Mouse (Mus musculus): ENCODE results near the gene Lman2. TPM values are rescaled to one million over a fixed set of nuclear protein-coding genes. Genes with fewer than 3 reads are reported as not detected.

Lman2 gene
- polyA plus RNA-seq, 1 experiment from 2014 or later: 57.9 TPM

- no peak within 1 kb of the TSS for H3K4me2 ChIP-seq
- no peaks in the 10 kb centered on the region for H3K4me1 ChIP-seq
- no peak within 1 kb of the TSS for H3K27ac ChIP-seq
- H3K27me3 ChIP-seq: peaks cover 7% of the 10 kb centered on the region; the same call in 1 of the 2 replicates
- H3K9me3 ChIP-seq (replicated peaks): no peaks in the 10 kb centered on the region
- H3K36me3 ChIP-seq (ENCODE audit: poor library complexity, severe bottlenecking): no peaks in the 10 kb centered on the region
- H3K9ac ChIP-seq: no peak within 1 kb of the TSS
- H3K4me3 ChIP-seq: no peak within 1 kb of the TSS
- WGBS: 97% methylated on average over 1 of the region's 1 CpGs
- ATAC-seq: no peak
Measured at GRCm38 (mm10) chr13:55398088-55398487, 35.5 kb upstream of the Lman2 start, which contains the start of gene Slc34a1. Gene Slc34a1, plus strand, starts transcription at chr13:55398187.

- 67% methylated on average over 4 of the region's 4 CpGs for WGBS
- H3K4me2 ChIP-seq: no peak overlapping the region
Measured at GRCm38 (mm10) chr13:55392933-55393332, 30.4 kb upstream of the Lman2 start.

GRCm38 (mm10) chr13:55391626-55392029, 29.0 kb upstream of the Lman2 start:
- Histone ChIP-seq H3K27ac (no peak overlapping the region), H3K36me3 (ENCODE audit: poor library complexity, severe bottlenecking) (no peaks in the 10 kb centered on the region), H3K9ac (no peak overlapping the region), H3K9me3 (replicated peaks) (no peaks in the 10 kb centered on the region), H3K4me3 (no peak overlapping the region), H3K27me3 (peaks cover 4% of the 10 kb centered on the region; the same call in 1 of the 2 replicates), H3K4me2 (no peak overlapping the region), H3K4me1 (no peaks in the 10 kb centered on the region)
- 100% methylated on average over 1 of the region's 1 CpGs for WGBS
- no peak for ATAC-seq

More at GRCm38 (mm10) chr13:55392933-55393332, 30.4 kb upstream of the Lman2 start:
- Histone ChIP-seq H3K4me1 (no peaks in the 10 kb centered on the region), H3K9me3 (replicated peaks) (no peaks in the 10 kb centered on the region), H3K36me3 (ENCODE audit: poor library complexity, severe bottlenecking) (no peaks in the 10 kb centered on the region), H3K9ac (no peak overlapping the region), H3K4me3 (no peak overlapping the region), H3K27me3 (peaks cover 4% of the 10 kb centered on the region; the same call in 1 of the 2 replicates), H3K27ac (no peak overlapping the region)
- ATAC-seq: no peak

GRCm38 (mm10) chr13:55390644-55391043, 28.1 kb upstream of the Lman2 start:
- Histone ChIP-seq H3K36me3 (ENCODE audit: poor library complexity, severe bottlenecking) (no peaks in the 10 kb centered on the region), H3K9me3 (replicated peaks) (no peaks in the 10 kb centered on the region), H3K4me1 (no peaks in the 10 kb centered on the region), H3K4me2 (no peak overlapping the region), H3K9ac (no peak overlapping the region), H3K27me3 (no peaks in the 10 kb centered on the region), H3K4me3 (no peak overlapping the region), H3K27ac (no peak overlapping the region)
- 81% methylated on average over 3 of the region's 3 CpGs for WGBS
- no peak for ATAC-seq

GRCm38 (mm10) chr13:55381790-55382189, 19.2 kb upstream of the Lman2 start:
- H3K4me3 ChIP-seq: no peak overlapping the region
- H3K9me3 ChIP-seq (replicated peaks): no peaks in the 10 kb centered on the region
- no peak overlapping the region for H3K4me2 ChIP-seq
- ATAC-seq: no peak
- 0 out of 2 replicates have a peak, but pooled peaks cover 4% of the 10 kb centered on the region for H3K4me1 ChIP-seq
- WGBS: 79% methylated on average over 4 of the region's 4 CpGs
- no peaks in the 10 kb centered on the region for H3K36me3 ChIP-seq (ENCODE audit: poor library complexity, severe bottlenecking)
- H3K27me3 ChIP-seq: peaks cover 60% of the 10 kb centered on the region
- H3K27ac ChIP-seq: no peak overlapping the region
- no peak overlapping the region for H3K9ac ChIP-seq

- Histone ChIP-seq H3K9ac (no peak overlapping the region), H3K4me3 (no peak overlapping the region), H3K4me2 (no peak overlapping the region), H3K27me3 (peaks cover 78% of the 10 kb centered on the region), H3K4me1 (0 out of 2 replicates have a peak, but pooled peaks cover 4% of the 10 kb centered on the region), H3K36me3 (ENCODE audit: poor library complexity, severe bottlenecking) (no peaks in the 10 kb centered on the region), H3K27ac (no peak overlapping the region), H3K9me3 (replicated peaks) (no peaks in the 10 kb centered on the region)
- WGBS: 5% methylated on average over 32 of the region's 32 CpGs
- ATAC-seq: no peak
Measured at GRCm38 (mm10) chr13:55378907-55379580, 16.5 kb upstream of the Lman2 start.

GRCm38 (mm10) chr13:55375877-55376276, 13.3 kb upstream of the Lman2 start:
- H3K27me3 ChIP-seq: peaks cover 59% of the 10 kb centered on the region
- ATAC-seq: no peak
- H3K9me3 ChIP-seq (replicated peaks): no peaks in the 10 kb centered on the region
- no peak overlapping the region for H3K27ac ChIP-seq
- H3K9ac ChIP-seq: no peak overlapping the region
- no peaks in the 10 kb centered on the region for H3K36me3 ChIP-seq (ENCODE audit: poor library complexity, severe bottlenecking)
- H3K4me3 ChIP-seq: no peak overlapping the region
- WGBS: 72% methylated on average over 2 of the region's 2 CpGs
- H3K4me1 ChIP-seq: 0 out of 2 replicates have a peak, but pooled peaks cover 4% of the 10 kb centered on the region
- no peak overlapping the region for H3K4me2 ChIP-seq

- Histone ChIP-seq H3K4me1 (0 out of 2 replicates have a peak, but pooled peaks cover 3% of the 10 kb centered on the region), H3K27ac (no peak overlapping the region), H3K4me2 (no peak overlapping the region), H3K27me3 (peaks cover 51% of the 10 kb centered on the region), H3K9me3 (replicated peaks) (no peaks in the 10 kb centered on the region), H3K36me3 (ENCODE audit: poor library complexity, severe bottlenecking) (no peaks in the 10 kb centered on the region), H3K4me3 (no peak overlapping the region), H3K9ac (no peak overlapping the region)
- WGBS: 69% methylated on average over 6 of the region's 6 CpGs
- no peak for ATAC-seq
Measured at GRCm38 (mm10) chr13:55374206-55374924, 11.8 kb upstream of the Lman2 start.

GRCm38 (mm10) chr13:55371740-55372139, 9.2 kb upstream of the Lman2 start:
- Histone ChIP-seq H3K27me3 (peaks cover 32% of the 10 kb centered on the region), H3K4me2 (no peak overlapping the region), H3K36me3 (ENCODE audit: poor library complexity, severe bottlenecking) (no peaks in the 10 kb centered on the region), H3K27ac (no peak overlapping the region), H3K4me3 (no peak overlapping the region), H3K9ac (no peak overlapping the region), H3K4me1 (no peaks in the 10 kb centered on the region), H3K9me3 (replicated peaks) (no peaks in the 10 kb centered on the region)
- 63% methylated on average over 5 of the region's 5 CpGs for WGBS
- ATAC-seq: no peak

GRCm38 (mm10) chr13:55371007-55371681, 8.6 kb upstream of the Lman2 start:
- H3K27me3 ChIP-seq: peaks cover 28% of the 10 kb centered on the region
- no peak overlapping the region for H3K27ac ChIP-seq
- no peak overlapping the region for H3K4me2 ChIP-seq
- no peak for ATAC-seq
- no peak overlapping the region for H3K4me3 ChIP-seq
- no peaks in the 10 kb centered on the region for H3K9me3 ChIP-seq (replicated peaks)
- 81% methylated on average over 8 of the region's 8 CpGs for WGBS
- H3K4me1 ChIP-seq: no peaks in the 10 kb centered on the region
- H3K36me3 ChIP-seq (ENCODE audit: poor library complexity, severe bottlenecking): no peaks in the 10 kb centered on the region
- no peak overlapping the region for H3K9ac ChIP-seq

GRCm38 (mm10) chr13:55370234-55370633, 7.7 kb upstream of the Lman2 start:
- ATAC-seq: no peak
- Histone ChIP-seq H3K36me3 (ENCODE audit: poor library complexity, severe bottlenecking) (no peaks in the 10 kb centered on the region), H3K27me3 (peaks cover 26% of the 10 kb centered on the region), H3K9ac (no peak overlapping the region), H3K27ac (no peak overlapping the region), H3K4me2 (no peak overlapping the region), H3K4me3 (no peak overlapping the region), H3K4me1 (no peaks in the 10 kb centered on the region), H3K9me3 (replicated peaks) (no peaks in the 10 kb centered on the region)
- 68% methylated on average over 3 of the region's 3 CpGs for WGBS

- Histone ChIP-seq H3K27me3 (peaks cover 27% of the 10 kb centered on the region), H3K9ac (no peak within 1 kb of the TSS), H3K4me2 (no peak within 1 kb of the TSS), H3K27ac (no peak within 1 kb of the TSS), H3K4me3 (no peak within 1 kb of the TSS), H3K9me3 (replicated peaks) (no peaks in the 10 kb centered on the region), H3K4me1 (no peaks in the 10 kb centered on the region), H3K36me3 (ENCODE audit: poor library complexity, severe bottlenecking) (no peaks in the 10 kb centered on the region)
- WGBS: 57% methylated on average over 13 of the region's 13 CpGs
- no peak for ATAC-seq
Measured at GRCm38 (mm10) chr13:55369531-55370114, 7.0 kb upstream of the Lman2 start, which contains the start of gene Rgs14. Gene Rgs14, plus strand, starts transcription at chr13:55369732.

All from forebrain, embryonic 13.5 days (tissue).